Mouse (Mus musculus) stomach, postnatal 0 days (tissue): Measurements from ENCODE around the gene Gm10322. TPM values are rescaled to one million over a fixed set of nuclear protein-coding genes. Genes with fewer than 3 reads are reported as not detected.

Source experiments
- ATAC-seq: fragments of 200-750 bp; cut with Nextera tagmentation; 2 replicates; pipeline ENCODE4 v1.8.0; 2017; ENCODE audit not compliant: low FRiP score, low TSS enrichment
- DNase-seq: peaks from one replicate; pipeline ENCODE4 v3.0.0-alpha.2; 2016; ENCODE audit warnings: low spot score
- H3K27ac ChIP-seq: fragments of 300-500 bp; sonication (generic); replicated peaks from 2 replicates; pipeline ENCODE4 v1.5.1; 2014; ENCODE audit warnings: mild to moderate bottlenecking, control low read depth
- H3K27me3 ChIP-seq: fragments of 300-500 bp; sonication (generic); 2 replicates; pipeline ENCODE4 v1.6.1; 2014; ENCODE audit warnings: low read length; ENCODE audit not compliant: control insufficient read depth, insufficient read depth
- H3K36me3 ChIP-seq: fragments of 300-500 bp; sonication (generic); 2 replicates; pipeline ENCODE4 v1.6.1; 2014; ENCODE audit warnings: low read length, mixed read lengths; ENCODE audit not compliant: control insufficient read depth, insufficient read depth
- H3K4me1 ChIP-seq: fragments of 300-500 bp; sonication (generic); replicated peaks from 2 replicates; pipeline ENCODE4 v1.6.1; 2014; ENCODE audit warnings: antibody characterized with exemption; ENCODE audit not compliant: control insufficient read depth, insufficient read depth
- H3K4me2 ChIP-seq: fragments of 300-500 bp; sonication (generic); replicated peaks from 2 replicates; pipeline ENCODE4 v1.6.1; 2014; ENCODE audit warnings: low read depth, mild to moderate bottlenecking, control low read depth, moderate library complexity
- H3K4me3 ChIP-seq: fragments of 300-500 bp; sonication (generic); 2 replicates; pipeline ENCODE4 v1.5.1; 2014; ENCODE audit warnings: low read depth, low read length, control low read depth
- H3K9ac ChIP-seq: fragments of 300-500 bp; sonication (generic); 2 replicates; pipeline ENCODE4 v1.6.1; 2014; ENCODE audit warnings: mild to moderate bottlenecking, low read length, control low read depth, mixed read lengths
- H3K9me3 ChIP-seq: fragments of 300-500 bp; sonication (generic); 2 replicates; pipeline ENCODE4 v1.6.1; 2016; ENCODE audit warnings: low read length; ENCODE audit not compliant: control insufficient read depth
- CTCF ChIP-seq: IDR thresholded peaks from 2 replicates; pipeline ENCODE4 v1.5.1; 2016; ENCODE audit warnings: antibody characterized with exemption, low read depth, mild to moderate bottlenecking, moderate library complexity
- EP300 ChIP-seq: optimal IDR thresholded peaks from 2 replicates; pipeline ENCODE3; 2016; ENCODE audit warnings: antibody characterized with exemption
- WGBS: fragments of 180-500 bp; shearing (Covaris S2); extraction: QIAGEN DNeasy Blood & Tissue Kit; methylation state at CpG from one replicate; pipeline ENCODE4 v1.1.7; 2014; 5-methylcytosine and 5-hydroxymethylcytosine counted together
- polyA plus RNA-seq: library from polyadenylated mRNA; unstranded; fragments of >200 nt; fragmentation: Nextera tagmentation; extraction: Ambion mirVana; gene quantifications from 2 replicates; pipeline ENCODE4 v1.2.1, GENCODE M21; 2015

Gm10322 gene
- polyA plus RNA-seq, 1 experiment from 2014 or later: not detected

DNA sequence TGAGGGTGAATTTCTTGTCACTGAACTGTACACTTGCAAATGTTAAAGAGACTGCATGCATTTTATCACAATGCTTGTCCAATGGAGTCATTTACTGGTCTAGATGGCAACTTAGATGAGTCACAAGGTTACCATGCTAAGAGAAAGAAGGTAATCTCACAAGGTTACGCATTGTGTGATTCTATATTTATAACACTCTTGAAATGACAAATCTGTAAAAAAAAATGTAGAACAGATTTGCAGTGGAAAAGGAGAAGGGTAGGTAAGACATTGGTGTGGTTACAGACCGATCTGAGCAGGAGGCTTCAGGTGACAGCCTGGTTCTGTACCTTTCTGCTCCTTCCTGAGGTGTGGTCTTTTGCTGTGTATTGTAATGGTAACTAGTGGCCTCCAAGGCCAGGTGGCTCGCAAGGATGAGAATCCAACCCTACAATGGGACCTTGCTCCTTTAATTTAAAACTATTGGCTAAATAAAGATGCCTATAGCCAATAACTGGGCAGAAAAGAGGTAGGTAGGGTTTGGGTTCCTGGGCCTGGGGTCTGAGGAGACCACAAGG lies 35.2 kb upstream of the Gm10322 start:
- no peak for DNase-seq
- Histone ChIP-seq H3K4me2 (no peak overlapping the region), H3K9ac (no peak overlapping the region), H3K36me3 (0 out of 2 replicates have a peak, but pooled peaks cover 3% of the 10 kb centered on the region), H3K4me1 (peaks cover 2% of the 10 kb centered on the region; the same call in 1 of the 2 replicates), H3K4me3 (no peak overlapping the region), H3K27ac (no peak overlapping the region), H3K27me3 (no peaks in the 10 kb centered on the region), H3K9me3 (no peaks in the 10 kb centered on the region)
- 85% methylated on average over 3 of the region's 3 CpGs for WGBS
- ATAC-seq: no peak
- TF ChIP-seq CTCF (no peak), EP300 (no peak)

DNA sequence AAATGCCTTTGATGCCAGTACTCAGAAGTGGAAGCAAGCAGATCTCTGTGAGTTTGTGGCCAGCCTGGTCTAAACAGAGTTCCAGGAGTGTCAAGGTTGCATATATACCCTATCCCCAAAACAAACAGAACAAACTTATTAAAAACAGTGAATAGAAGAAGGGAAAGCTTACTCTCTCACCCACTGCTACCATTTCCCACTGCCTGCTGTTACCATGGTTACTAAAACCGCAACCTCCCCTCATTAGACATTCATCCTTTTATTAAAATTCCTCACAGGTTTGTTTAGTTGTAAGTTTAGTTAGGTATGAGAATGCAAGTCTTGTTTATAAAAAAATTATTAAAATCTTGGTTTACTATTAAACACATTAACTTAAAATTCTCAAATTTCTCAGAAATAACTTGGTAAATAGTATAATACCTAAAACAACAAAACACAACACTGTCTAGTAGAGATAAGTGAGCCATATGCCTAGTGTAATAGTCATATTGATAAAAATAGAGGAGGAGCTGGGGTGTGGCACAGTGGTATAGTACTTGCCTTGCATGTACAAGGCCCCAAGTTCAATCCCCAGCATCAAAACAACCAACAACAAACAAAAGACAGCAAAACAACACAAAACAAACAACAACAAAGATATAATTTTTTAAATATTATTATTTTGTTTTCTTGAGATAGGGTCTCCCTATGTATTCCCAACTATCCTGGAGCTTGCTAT lies 33.9 kb upstream of the Gm10322 start:
- Histone ChIP-seq H3K9ac (no peak overlapping the region), H3K4me2 (no peak overlapping the region), H3K27me3 (no peaks in the 10 kb centered on the region), H3K9me3 (no peaks in the 10 kb centered on the region), H3K4me1 (peaks cover 2% of the 10 kb centered on the region; the same call in 1 of the 2 replicates), H3K4me3 (no peak overlapping the region), H3K36me3 (0 out of 2 replicates have a peak, but pooled peaks cover 3% of the 10 kb centered on the region), H3K27ac (no peak overlapping the region)
- ATAC-seq (no peak), DNase-seq (no peak)
- TF ChIP-seq EP300 (no peak), CTCF (no peak)
- WGBS: 93% methylated on average over 1 of the region's 1 CpGs

DNA sequence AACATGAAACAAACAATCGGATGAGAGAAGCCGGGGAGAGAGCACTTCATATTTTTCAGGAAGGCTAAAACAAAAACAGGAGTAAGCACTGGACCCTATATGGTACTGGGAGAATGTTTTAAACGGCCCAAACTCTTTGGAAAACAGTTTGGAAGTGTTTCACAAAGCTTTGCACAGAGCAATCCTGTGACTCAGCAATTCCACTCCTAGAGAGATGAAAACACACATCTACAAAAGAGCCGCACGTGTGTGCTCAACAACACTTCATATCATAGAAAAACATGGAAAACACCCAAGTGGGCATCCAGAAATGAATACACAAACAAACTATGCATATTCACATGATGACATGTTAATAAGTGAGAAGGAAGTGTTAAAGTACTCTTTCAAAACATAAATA lies 30.2 kb upstream of the Gm10322 start:
- Histone ChIP-seq H3K4me1 (no peaks in the 10 kb centered on the region), H3K4me2 (no peak overlapping the region), H3K27me3 (no peaks in the 10 kb centered on the region), H3K4me3 (no peak overlapping the region), H3K9me3 (no peaks in the 10 kb centered on the region), H3K27ac (no peak overlapping the region), H3K36me3 (peaks cover 6% of the 10 kb centered on the region; the same call in 1 of the 2 replicates), H3K9ac (no peak overlapping the region)
- DNase-seq: no peak
- WGBS: 79% methylated on average over 5 of the region's 5 CpGs
- no peak for TF ChIP-seq EP300
- TF ChIP-seq CTCF: no peak
- no peak for ATAC-seq

DNA sequence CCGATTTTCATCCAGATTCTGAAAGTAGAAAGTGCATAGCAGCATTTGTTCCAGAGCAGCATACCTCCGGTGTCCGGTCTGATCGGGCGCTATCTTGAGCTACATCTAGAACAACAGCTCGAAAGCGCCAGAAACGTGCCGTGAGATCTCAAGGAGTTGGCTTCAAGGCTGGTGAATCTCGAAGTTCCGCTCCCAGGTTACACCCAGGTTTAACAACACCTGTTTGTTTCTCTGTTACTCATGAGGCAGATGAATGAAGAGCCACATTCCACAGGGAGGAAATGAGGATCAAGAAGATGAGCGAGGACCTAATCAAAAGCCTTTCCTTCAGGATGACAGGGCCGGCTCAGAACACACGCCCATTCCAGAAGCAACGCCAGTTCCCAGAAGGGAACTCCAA lies 29.0 kb upstream of the Gm10322 start:
- Histone ChIP-seq H3K4me2 (no peak overlapping the region), H3K4me1 (no peaks in the 10 kb centered on the region), H3K4me3 (no peak overlapping the region), H3K9me3 (no peaks in the 10 kb centered on the region), H3K27me3 (no peaks in the 10 kb centered on the region), H3K36me3 (peaks cover 6% of the 10 kb centered on the region; the same call in 1 of the 2 replicates), H3K27ac (no peak overlapping the region), H3K9ac (no peak overlapping the region)
- WGBS: 71% methylated on average over 15 of the region's 15 CpGs
- TF ChIP-seq EP300: no peak
- TF ChIP-seq CTCF: no peak
- ATAC-seq: no peak
- DNase-seq: no peak

DNA sequence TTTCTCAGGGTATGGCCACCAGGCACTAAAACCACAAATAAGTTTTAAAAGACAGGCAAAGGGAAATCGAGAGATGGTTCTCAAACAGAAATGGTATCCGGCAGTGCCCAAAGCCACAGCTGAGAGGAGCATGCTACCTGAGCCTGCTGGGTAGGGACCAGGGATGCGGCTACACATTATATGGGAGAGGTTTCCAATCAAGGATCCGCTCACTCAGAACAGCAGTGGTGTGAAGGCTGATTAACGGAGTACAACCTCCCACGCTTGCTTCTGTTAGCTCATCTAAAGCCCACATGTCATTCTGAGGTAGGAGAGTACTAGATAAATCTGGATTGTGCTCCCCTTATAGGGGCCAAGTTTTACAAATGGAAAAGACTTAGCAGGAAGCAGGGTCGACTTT lies 27.7 kb upstream of the Gm10322 start:
- no peak for DNase-seq
- Histone ChIP-seq H3K36me3 (peaks cover 3% of the 10 kb centered on the region; the same call in 1 of the 2 replicates), H3K4me2 (no peak overlapping the region), H3K9ac (no peak overlapping the region), H3K4me1 (no peaks in the 10 kb centered on the region), H3K9me3 (no peaks in the 10 kb centered on the region), H3K4me3 (no peak overlapping the region), H3K27me3 (no peaks in the 10 kb centered on the region), H3K27ac (no peak overlapping the region)
- no peak for TF ChIP-seq CTCF
- no peak for TF ChIP-seq EP300
- no peak for ATAC-seq
- WGBS: 82% methylated on average over 7 of the region's 7 CpGs

DNA sequence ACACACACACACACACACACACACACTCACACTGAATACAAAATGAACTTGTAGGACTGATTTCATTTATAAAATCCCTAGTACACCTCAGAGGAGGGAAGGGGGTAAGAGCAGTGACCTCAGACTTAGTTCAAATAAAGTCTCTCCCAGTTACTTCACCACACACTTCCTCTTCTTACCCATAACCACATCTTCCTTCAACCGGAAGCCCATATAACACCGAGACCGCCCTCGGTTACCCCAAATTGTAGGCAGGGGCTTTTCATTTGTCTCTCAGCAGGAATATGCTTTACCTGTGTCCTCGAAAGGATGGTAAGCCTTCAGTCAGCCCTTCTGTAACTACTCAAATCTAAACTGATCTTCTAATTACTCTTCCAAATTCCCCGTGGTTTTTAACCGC lies 26.4 kb upstream of the Gm10322 start:
- TF ChIP-seq CTCF (no peak), EP300 (no peak)
- no peak overlapping the region for H3K4me3 ChIP-seq
- H3K4me2 ChIP-seq: no peak overlapping the region
- ATAC-seq (no peak), DNase-seq (no peak)
- peaks cover 3% of the 10 kb centered on the region; the same call in 1 of the 2 replicates for H3K36me3 ChIP-seq
- H3K27ac ChIP-seq: no peak overlapping the region
- no peak overlapping the region for H3K9ac ChIP-seq
- 82% methylated on average over 7 of the region's 7 CpGs for WGBS
- no peaks in the 10 kb centered on the region for H3K4me1 ChIP-seq
- no peaks in the 10 kb centered on the region for H3K9me3 ChIP-seq
- no peaks in the 10 kb centered on the region for H3K27me3 ChIP-seq
